Mouse (Mus musculus) adrenal gland, postnatal 25 days (tissue): ENCODE measurements around the gene Fcgr1. TPM values are rescaled to one million over a fixed set of nuclear protein-coding genes. Genes with fewer than 3 reads are reported as not detected.
"Not testable (repeated sequence)": the region's sequence is repeated elsewhere in the genome, so short reads cannot be mapped to it uniquely, and the experiment has no call there.

Source experiments
- DNase-seq: peaks from one replicate; pipeline ENCODE4 v3.0.0; 2021; ENCODE audit warnings: mixed read lengths
- long read RNA-seq: library from polyadenylated mRNA; stranded (forward); transcript quantifications from one replicate; pipeline ENCODE4 v2.0.0, GENCODE M21; 2021
- total RNA-seq: library from RNA; stranded (reverse); gene quantifications from 2 replicates; pipeline ENCODE4 v1.2.3, GENCODE M21; 2021

Gene Fcgr1
- total RNA-seq = 1.0 and 1.4 TPM in 2 replicates
- long read RNA-seq, partial matches to known transcripts = 0 of 1 reads
- long read RNA-seq, other reads (novel, unspliced or antisense) = 0 of 1 reads

- DNase-seq = no peak
These were observed at the start of gene Fcgr1 for GRCm38 (mm10) chr3:96293787-96294186. Gene Fcgr1 (minus strand): TSS chr3:96293969.

- not testable (repeated sequence) for DNase-seq
These were observed 48.9 kb upstream of the Fcgr1 start for GRCm38 (mm10) chr3:96342652-96343051.

DNA sequence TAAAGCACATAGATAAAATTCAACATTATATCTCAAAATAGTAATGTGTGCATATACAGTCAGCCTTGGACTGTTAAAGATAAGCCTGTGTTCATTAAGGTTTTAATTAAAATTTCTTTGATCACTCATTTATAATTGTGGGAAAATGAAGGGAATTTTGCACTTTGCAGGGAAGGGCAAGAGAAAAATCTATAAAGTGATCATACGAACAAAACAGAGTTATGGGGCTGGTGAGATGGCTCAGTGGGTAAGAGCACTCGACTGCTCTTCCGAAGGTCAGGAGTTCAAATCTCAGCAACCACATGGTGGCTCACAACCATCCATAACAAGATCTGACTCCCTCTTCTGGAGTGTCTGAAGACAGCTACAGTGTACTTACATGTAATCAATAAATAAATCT lies 48.3 kb upstream of the Fcgr1 start:
- DNase-seq = not testable (repeated sequence)

DNA sequence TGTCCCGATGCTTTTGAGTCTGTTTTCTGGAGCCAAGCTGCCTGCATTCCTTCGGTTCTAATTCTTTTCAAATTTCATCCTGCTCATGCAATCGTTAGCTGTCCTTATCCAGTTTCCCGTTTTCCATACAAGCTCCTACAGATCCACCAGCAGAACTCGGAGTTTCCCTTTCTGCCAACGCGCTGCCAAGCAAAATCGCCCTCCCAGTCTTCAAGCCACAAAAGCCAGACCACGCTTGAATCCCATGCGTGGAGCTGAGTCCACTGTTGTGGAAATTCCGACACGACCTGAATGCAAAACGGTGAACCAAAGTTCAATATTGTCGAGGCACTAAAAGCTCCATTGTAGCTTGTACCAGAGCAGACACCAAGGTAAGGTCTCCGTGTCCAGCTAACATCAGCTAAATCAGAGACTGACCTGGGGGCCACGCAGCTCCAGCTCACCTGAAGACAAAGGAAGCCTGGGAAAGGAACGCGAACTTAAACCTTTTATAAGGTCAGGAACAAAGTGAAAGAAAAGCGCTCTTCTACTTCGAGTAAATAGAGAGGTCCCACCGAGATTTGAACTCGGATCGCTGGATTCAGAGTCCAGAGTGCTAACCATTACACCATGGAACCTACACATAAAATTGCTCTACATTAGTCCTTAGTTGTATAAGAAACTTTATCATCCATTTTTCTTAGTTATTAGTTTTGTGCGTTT lies 47.0 kb upstream of the Fcgr1 start:
- DNase-seq = no peak

DNA sequence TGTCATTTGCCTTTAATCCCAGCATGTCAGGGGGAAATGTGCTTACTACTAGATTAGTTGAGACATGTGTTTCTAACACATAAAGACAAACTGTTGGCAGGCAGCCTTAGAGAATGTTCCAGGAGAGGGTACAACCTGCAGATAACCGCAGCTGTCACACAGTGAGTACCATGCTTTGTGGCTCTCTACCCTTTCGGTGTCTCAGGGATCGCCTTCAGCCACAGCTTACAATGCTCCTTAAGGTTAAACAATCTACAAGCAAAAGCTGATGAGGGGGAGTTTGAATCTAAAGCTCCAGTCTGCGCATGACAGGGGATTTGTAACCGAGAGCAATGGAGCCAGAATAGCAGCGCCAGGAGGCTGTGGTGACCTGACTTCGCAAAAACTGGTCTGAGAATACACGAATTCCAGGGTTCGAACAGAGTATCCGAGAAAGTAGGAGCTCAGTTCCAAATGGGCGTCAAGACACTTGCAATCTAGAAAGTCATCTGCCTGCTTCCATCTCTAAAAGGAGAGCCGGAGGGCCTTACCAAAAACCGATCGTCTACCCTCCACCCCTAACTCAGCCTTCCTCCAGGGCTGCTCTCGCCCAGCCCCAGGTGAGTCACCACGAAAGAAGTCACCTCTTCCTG lies 45.2 kb upstream of the Fcgr1 start:
- no peak for DNase-seq

DNA sequence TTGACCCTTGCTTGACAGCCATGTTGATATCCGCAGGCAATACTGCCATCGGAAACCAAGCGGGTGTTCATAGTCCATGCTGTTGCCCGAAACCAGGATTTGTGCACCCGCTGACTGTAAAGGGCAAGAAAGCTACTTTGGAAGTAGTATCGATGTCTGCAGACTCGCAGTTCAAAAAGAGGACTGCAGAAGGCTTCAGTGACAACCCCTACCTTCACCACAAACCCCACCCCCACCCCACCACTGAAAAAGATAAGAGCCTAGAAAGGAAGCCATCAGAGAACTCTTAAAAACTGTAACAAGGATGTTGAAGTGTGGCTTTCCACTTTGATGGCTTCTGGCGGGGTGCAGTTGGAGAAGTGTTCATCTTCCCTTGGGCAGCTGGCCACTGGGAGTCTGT lies 44.3 kb upstream of the Fcgr1 start:
- DNase-seq = no peak

DNA sequence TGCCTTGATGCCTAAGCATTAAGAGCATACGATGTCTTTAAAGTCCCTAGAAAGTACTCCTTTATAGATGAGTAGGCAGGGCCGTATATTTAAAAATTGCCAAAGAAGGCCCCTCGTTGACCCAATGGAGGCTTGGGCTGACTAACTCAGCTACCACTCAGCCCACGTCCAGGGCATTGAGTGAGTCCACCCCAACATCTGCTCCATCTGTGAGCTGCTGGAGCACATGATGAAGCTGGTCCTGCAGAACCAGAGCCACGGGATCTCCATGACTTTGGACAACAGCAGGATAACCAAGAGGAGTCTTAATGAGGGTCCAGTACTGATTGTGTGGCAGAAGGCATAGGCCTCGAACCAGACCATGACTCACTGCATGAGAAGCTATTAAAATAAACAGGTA lies 43.5 kb upstream of the Fcgr1 start:
- no peak for DNase-seq

GRCm38 (mm10) chr3:96336636-96337035 lies 42.9 kb upstream of the Fcgr1 start:
- no peak for DNase-seq

GRCm38 (mm10) chr3:96335591-96335990 lies 41.8 kb upstream of the Fcgr1 start:
- no peak for DNase-seq

GRCm38 (mm10) chr3:96335163-96335550 lies 41.4 kb upstream of the Fcgr1 start:
- DNase-seq = no peak

GRCm38 (mm10) chr3:96334175-96335162 lies 40.7 kb upstream of the Fcgr1 start:
- no peak for DNase-seq

- DNase-seq = no peak
These were observed 39.8 kb upstream of the Fcgr1 start for GRCm38 (mm10) chr3:96333396-96334174.

DNA sequence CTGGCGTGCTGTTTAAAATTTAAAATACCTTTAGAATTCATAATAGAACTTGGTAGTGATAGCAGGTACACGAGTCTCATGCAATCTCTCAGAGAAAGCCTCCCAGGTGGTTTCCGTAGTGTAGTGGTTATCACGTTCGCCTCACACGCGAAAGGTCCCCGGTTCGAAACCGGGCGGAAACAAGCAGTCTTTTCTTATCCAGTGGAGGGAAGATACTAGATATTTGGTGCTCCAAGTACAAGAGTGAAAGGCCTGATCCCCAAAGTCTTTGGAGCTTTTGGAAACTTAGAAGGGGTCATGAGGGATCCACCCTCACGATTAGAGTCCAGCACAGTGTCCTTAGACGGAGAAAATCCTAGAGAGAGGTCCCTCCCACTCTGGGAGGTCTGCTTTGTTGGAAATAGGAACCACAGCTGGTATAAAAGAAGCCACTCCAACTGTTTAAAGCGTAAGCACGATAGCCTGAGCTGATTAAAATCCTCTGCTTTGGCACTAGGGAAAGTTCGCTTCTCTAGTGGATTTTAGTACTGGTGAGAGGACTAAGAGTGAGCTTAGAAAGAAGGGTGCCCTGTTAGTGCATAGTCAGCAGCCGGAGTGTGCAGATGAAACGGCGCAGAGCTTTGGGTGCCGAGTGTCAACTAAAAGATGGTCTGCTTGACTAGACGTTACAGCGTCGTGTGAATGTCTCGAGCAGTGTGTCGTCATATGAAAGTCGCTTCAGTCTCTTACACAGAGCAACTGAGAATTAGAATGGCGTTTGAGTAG lies 39.0 kb upstream of the Fcgr1 start:
- no peak for DNase-seq

- DNase-seq = no peak
These were observed 38.2 kb upstream of the Fcgr1 start for GRCm38 (mm10) chr3:96332000-96332399.

GRCm38 (mm10) chr3:96331438-96331837 lies 37.7 kb upstream of the Fcgr1 start:
- no peak for DNase-seq

DNA sequence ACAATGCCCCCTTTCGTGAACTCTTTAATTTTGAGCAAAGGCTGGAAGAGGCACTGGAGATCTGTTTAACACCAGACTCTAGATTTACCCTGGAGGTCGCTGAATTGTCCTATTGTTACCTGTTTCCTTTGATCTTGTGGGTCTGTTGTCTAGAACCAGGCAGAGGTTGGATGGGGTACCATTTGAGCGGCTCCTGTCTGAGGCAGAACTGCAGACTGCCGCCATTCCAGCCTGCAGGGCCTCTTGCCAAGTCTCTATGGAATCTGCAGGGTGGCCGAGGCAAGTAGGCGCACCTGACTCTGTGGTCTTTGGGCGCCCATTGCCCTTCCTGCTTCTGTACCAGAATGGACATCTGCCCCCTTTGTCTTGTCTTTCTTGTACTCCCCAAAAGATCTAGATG lies 36.8 kb upstream of the Fcgr1 start:
- no peak for DNase-seq

GRCm38 (mm10) chr3:96330181-96330580 lies 36.4 kb upstream of the Fcgr1 start:
- DNase-seq = no peak

GRCm38 (mm10) chr3:96328730-96329387 lies 35.1 kb upstream of the Fcgr1 start:
- no peak for DNase-seq

GRCm38 (mm10) chr3:96328060-96328729 lies 34.4 kb upstream of the Fcgr1 start:
- peak; percentile 21 for DNase-seq

GRCm38 (mm10) chr3:96327647-96328046 lies 33.9 kb upstream of the Fcgr1 start:
- DNase-seq = no peak
